Mouse (Mus musculus) heart, postnatal 36 days (tissue): Measurements from ENCODE around the gene Ezr. TPM values are rescaled to one million over a fixed set of nuclear protein-coding genes. Genes with fewer than 3 reads are reported as not detected.

ENCODE experiments used
- DNase-seq, 2 experiments: peaks; one replicate each; pipeline ENCODE4 v3.0.0; 2021 to 2022
- intact Hi-C: fragments of 180-260 bp; cut with DNase I; formaldehyde crosslinking; loops from one replicate; pipeline ENCODE4 v1.15.1; 2025
- total RNA-seq, 2 experiments: library from RNA; stranded (reverse); gene quantifications; 2 replicates each; pipeline ENCODE4 v1.2.3; 2021

Gene Ezr
- total RNA-seq, 2 experiments from 2014 or later = 35.0 to 43.3 TPM

DNA sequence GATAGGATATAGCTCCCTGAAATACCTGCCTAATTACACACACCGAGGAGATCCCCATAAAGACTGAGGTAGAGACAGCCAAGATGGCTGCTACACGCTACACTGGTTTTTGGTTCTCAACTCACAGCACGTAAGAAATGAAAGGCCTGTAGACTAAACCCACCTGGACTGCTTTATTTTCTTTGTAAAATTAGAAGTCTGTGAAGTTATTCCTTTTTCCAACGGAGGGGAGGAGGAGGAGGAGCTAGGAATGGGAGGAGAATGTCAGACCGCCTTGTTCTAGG lies 10.2 kb downstream of the Ezr start:
- intact Hi-C loops = loop anchor here (5.0 kb wide), 1 partner anchor 120 kb away; no protein-coding TSS in a partner anchor

DNA sequence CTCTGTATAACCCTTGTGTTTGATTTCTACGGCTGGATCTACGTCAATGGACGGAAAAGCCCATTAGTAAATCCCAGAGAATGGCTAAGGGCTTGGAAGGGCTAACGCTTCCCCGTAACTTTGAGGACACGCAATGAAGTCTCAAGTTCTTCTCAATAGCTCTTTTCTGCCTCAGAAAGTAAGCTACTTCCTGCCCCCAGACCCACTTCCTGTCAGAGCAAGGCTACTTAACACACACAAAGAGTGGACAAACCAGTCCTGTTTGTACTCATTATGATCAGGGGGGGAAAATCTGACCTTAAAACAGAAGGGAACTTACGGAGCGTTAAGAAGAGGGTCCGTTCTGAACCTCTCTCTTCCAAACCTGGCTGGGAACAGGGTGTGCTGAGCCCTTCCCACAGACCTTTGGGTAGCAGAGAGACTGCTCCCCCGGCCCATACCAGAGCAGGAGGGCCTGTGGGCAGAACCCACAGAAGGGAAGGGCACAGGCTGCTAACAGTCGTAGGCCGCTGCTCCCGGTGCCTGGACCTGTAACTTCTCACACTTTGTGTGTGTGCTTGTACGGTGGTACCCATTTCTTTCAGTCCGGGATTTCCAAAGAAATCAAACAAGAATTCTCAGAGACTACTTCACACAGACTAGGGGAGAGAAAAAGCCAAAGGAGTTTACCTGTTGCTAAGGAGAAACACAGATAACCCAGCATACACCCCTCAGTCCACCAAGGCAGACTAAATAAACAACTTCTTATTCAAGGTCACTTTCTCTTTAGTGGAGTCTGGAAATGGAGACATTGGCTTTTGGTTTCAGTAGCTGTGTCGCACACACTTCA lies 10.7 kb downstream of the Ezr start:
- DNase-seq = no peak
- intact Hi-C loops = loop anchor here (5.0 kb wide), 1 partner anchor 120 kb away; no protein-coding TSS in a partner anchor

More for the DNA sequence above, 10.2 kb downstream of the Ezr start:
- DNase-seq = no peak

DNA sequence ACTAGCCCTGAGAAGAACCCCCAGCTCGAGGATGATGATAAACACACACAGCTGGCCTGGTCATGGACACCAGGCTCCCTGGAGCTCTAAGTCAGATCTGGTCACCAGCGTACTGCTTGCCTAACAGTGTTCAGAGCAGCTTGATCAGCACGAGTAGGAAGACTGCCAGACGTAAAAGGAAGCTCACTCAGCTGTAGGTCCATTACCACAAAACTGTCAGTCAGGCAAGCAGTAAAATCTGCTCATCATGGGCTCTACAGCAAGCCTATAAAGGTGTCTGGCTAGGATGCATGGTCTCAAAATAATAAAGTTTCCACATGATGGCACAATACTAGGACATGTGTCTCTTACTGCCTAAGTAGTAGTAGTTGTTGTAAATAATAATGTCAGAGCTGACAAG lies 13.0 kb downstream of the Ezr start:
- intact Hi-C loops = loop anchor here (5.0 kb wide), 1 partner anchor 123 kb away; no protein-coding TSS in a partner anchor
- DNase-seq = no peak

DNA sequence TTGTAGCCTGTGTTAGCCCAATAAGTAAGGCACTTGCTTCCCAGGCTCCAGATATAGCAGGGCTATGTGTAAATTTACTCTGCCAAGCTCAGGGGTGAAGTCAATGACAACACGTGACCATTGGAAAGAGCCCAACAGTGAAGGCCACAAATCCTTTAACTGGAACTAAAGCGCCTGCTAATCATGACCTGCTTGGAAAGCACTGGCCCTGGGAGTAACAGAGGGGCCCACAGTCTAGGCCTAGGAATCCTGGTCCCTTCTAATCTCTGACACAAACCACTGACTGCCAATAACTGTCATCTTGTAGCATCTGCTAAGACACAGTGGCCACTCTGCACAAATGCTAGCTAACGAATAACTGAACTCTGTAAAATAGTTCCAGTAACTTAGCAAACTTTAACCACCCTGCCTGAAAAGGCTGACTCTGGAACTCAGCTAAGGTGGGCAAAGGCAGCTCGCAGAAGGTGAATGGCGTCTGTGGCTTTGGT lies 14.2 kb downstream of the Ezr start:
- DNase-seq = no peak

DNA sequence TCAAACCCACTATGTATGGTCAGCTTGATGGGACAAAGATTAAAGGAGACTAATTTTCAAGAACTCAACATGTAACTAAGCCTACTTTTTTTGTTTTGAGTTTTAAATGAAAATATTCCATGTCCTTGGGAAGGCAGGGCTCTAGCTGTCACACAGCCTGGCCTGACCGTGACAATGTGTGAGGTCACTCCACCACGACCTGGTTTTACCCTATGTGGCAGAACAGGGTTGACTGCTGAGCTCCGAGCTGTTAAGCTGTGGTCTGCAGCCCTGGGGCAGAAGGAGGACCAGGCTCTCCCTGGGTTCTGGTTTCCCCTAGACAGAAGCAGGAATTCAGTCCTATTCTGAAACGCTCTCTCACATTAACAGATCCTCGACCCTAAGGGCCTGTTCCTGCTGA lies 14.8 kb downstream of the Ezr start:
- intact Hi-C loops = no loop called here
- no peak for DNase-seq

More for the DNA sequence above, 14.2 kb downstream of the Ezr start:
- intact Hi-C loops = no loop called here

DNA sequence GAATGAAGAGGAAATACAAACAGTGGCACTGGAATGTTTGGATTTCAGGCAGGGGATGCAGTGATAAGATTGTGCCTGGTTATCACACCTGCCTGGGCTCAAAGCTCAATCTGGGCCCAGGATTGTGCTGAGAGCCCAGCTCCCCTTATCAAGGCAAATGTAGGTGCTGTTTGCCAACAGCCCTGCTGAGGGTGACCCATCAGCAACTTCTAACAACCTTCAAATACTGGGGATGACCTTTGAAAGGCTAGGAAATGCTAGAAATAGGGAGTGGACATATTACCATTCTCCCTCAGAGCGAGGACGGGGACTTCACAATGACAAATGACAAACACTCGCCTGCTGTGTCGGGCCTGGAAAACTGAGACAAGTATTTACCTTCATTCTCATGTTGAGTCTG lies 15.8 kb downstream of the Ezr start:
- intact Hi-C loops = no loop called here
- no peak for DNase-seq

DNA sequence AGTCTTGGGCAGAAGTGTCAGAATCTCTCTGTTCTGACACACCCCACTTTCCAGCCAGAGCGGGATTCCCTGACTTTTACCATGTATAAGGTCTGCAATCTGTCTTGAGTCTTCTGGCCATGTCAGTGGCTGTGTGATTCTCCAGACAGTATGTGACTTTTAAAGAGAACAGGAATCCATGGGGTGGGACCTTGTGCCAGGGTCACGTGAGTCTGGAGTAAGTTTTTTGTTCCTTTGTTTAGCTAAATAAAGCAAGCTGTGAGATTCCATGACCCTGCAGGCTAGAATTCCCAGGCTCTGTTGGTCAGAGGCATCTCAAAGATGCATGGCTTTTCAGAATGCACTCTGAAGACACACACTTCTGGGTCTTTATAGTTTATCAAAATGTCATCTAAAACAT lies 16.7 kb downstream of the Ezr start:
- intact Hi-C loops = no loop called here
- DNase-seq = no peak

DNA sequence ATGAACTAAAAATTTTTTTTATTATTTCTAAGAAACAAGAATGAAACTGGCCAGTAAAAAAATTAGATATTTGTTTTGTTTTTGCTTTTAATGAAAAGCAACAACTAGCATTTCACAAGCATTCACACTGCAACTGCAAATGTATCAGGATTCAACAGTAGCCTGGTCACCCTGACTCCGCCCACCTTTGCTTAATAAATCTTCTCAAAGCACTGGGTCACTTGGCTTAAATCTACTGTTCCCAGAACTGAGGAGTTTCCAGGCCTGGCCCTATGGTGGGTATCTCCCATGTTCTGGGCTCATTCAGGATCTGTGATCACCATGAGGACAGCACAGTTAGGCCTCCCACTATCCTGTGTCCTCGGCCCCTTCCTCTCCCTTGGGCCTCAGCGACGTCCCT lies 17.9 kb downstream of the Ezr start:
- DNase-seq = no peak
- intact Hi-C loops = no loop called here

DNA sequence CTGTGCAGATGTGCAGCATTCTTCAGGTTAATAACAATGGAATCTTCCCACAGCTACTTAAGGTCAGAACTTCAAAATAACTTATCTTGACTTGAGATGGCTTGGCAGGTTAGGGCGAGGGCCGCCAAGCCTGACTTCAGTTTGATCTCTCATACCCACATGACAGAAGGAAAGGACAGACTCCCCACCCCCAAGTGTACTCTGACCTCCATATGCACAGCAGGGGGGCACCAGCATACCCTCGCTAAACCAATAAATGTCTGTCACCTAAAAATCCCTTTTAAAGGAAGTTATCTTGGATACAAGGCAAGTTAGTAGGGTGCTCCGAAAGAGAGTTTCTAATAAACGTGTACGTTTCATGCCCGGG lies 18.4 kb downstream of the Ezr start:
- intact Hi-C loops = no loop called here
- no peak for DNase-seq

DNA sequence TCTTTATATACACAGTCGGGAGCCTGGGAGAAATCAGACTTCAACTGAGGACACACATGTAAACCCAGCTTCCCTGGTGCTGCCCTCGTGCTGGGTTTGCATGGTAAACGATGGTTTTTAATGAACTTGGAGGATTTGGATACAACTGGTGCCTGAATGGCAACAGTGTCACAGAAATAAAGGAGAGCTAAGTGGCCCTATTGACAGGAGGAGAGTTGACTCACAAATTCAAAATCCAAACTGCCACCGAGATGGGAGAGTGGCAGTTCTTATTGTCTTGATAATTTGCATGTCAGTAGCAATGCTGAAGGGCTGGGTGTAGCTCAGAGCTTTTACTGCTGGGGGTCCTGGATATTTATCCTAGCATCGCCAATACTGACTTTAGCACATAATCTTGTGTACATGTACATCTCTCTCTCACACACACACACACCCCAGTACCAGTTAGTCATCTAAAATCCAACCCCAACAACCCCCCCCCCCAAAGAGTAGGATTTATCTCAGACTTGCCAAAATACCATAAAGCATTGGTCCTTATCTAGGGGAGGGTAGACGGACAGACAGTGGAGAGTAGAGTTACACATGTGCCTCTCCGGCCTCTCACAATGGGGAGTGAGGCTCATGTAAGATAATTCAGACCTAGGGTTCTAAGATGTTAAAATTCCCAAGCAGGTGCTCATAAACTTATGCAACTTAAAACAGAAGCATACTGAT lies 18.9 kb downstream of the Ezr start:
- DNase-seq = no peak
- intact Hi-C loops = no loop called here

DNA sequence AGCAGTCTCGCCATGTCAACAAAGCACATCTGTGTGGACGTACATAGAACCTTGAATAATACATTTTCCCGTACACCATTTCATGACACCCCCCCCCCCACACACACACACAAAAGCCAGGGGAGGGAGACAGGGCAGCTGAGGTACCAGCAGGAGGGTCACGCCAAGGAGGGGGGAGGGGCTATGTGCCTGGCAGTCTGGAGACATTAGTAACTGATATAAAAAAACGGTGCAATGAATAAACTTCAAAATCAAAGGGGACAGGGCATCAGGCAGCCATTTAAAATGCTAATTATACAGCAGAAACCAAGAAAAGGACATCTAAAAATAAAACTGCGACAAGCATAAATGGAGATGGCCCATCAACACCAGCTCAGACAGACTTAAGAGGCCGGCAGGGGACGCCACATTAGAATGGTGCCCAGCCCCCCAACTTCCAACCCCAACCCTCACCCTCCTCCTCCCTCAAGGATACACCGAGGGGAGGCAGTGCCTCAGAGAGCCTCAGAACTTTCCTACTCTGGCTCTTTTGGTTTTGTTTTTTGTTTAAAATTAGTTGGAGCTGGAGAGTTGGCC lies 22.8 kb downstream of the Ezr start:
- DNase-seq = no peak
- intact Hi-C loops = no loop called here

DNA sequence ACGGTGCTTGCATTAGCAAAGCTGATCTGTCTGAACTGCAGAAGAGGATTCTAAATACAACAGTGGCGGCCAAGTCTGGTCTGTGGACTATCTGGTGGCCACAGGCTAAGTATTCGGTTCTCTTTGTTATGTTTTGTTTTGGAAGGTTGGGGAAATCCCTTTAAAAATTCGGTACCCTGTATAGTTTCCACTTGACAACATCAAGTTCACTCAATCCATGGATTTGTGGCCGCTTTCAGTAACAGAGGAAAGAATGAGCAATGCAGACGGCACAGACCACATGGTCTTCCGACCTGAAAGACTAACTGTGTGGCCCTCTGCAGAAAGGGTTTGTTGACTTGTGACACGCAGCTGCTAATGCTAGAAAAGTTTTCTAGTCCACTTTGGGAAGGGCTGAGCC lies 23.7 kb downstream of the Ezr start:
- intact Hi-C loops = no loop called here
- DNase-seq = no peak

DNA sequence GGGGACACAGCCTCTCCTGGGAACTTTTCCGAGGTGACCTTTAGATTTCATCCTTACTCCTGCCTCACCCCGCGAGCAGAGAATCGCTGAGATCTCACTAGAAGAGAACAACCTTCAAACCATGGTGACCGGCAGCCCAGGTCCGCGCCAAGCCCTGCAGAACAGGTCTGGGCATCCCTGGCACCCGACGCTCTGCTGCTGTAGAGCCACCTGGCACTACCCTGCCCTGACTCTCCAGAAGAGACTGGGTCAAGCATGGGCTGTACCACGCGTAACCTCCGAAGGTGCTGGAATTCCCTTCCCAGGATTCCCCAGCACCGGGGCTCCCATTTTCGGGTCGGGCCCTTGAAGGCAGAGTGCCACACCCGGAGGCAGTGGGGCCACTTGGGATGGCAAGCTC lies 24.7 kb downstream of the Ezr start:
- DNase-seq = no peak
- intact Hi-C loops = no loop called here

DNA sequence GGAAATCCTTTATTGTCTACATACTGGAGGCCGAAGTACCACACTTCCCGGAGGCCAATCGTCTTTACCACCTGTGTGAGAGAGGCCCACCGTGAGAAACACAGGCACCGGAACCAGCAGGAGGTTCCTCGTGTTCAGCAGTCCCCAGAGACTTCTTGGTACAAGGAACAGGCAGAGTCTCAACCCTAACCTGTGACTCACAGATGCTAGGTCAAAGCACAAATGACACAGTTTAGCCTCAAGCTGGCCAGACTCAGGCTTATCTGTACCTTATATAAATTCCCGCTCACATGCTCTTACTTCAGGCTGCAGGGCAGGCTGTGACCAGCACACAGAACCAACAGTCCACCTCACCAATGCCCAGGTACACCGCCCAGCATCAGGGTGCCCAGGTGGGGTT lies 26.7 kb downstream of the Ezr start:
- no peak for DNase-seq
- intact Hi-C loops = no loop called here

DNA sequence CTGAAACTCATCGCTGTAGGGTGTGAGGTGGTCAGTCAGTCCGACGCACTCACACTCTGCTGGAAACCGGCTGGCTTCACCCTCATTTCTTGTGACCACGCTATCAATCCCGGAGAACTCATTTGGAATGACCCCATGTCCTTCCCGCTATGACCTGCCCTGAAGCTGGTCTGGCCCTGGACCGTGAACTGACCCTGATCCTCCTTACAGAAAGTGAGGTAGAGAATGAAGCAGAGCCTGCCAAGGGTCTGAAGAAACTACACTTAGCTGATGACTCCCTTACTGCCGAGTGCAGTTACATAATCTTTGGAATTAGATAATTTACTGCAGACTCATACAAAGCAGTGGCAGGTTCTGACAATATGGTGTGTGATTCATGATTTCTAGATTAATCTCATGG lies 27.4 kb downstream of the Ezr start:
- intact Hi-C loops = no loop called here
- no peak for DNase-seq

DNA sequence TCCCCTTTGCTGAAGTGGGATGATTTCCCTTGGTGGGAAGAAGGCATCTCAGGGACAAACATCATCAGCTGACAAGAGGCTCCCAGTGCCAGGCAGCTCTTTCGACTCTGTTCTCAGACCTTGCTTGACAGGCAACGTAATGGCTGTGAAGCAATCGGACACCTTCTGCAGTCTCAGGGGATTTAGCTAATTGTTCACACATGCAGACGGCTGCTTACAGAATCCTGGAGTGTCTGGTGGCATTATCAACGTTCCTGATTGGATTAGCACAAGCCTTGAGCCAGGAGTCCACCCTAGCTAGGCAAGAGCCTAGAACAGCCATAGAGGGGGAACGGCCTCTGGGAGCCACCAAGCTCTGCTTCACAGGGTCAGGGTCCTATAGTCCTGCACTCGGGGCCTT lies 30.2 kb downstream of the Ezr start:
- DNase-seq = no peak
- intact Hi-C loops = no loop called here

DNA sequence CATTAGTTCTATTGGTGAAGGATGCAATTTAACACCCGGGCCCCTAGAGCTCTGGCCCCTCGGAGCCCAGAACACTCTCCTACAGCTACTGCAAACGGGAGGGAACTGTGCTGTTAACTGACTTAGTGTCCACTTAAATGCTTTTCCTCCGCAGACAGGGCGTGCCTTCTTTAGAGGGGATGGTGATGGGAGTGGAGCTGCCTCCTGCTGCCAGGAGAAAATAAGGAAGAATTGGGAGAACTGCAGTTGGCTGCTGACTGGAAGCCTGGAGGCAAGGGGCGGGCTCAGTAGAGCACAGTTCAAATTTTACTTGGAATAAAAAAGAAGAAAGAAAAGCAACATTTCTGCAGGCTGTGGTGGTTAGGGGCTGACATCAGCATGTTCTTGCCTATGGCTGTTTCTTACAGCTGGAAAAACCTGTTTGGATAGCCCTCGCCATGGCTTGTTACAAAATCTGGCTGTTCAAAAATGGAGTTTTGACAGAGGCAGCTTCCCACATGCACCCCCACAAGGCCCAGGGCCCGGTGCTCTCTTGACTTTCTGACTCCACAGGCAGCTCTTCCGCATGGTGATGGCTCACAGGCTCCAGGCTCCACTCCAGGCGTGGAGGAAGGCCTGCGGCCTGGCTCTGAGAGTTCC lies 31.2 kb downstream of the Ezr start:
- no peak for DNase-seq
- intact Hi-C loops = no loop called here

DNA sequence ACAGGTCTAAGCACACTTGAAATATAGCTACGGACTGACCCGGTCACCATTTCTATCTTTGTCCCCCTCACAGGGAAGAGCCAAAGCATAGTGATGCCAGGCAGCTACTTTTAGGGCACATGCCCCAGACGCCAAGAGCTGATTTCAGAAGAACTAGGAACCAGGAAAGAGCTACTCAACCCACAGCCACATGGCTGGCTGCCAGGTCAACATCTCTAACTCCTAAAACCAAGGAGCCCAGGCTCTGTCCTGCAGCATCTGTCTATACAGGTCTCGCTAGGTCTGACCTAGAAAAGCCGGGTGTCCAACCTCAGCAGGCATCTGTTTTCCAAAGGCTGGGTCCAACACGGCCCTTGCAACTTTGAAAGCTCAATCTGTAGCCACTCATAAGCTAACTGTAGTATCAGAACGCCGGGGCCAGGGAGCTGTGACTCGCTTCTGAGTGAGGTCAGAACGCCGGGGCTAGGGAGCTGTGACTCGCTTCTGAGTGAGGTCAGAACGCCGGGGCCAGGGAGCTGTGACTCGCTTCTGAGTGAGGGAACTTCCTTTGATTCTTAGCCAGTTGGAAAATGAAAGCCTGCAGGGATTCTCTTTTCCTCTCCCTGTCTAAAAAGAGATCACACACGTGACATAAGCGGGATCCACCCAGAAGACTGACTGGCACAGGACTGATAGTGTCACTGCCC lies 33.7 kb downstream of the Ezr start:
- intact Hi-C loops = no loop called here
- peak; percentile 45 to 48 for DNase-seq

DNA sequence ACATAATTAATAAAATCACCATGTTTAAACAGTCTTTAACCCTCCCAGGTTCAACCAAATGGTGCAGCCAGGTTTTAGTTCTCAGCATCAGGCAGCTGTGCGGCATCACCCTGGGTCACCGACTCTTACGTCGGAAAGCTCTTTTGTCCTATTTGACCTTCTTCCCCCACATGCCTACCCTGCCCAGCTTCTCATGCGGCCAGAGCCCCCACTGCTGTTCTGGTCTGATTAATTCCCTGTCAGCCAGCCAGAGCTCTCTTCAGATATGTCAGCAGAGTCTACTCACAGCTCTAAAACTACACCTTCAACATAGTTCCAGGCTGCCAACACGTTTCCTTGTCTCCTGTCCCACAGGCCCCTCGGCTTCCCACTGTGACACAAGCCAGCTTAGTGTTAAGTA lies 35.1 kb downstream of the Ezr start:
- intact Hi-C loops = no loop called here
- DNase-seq = no peak

DNA sequence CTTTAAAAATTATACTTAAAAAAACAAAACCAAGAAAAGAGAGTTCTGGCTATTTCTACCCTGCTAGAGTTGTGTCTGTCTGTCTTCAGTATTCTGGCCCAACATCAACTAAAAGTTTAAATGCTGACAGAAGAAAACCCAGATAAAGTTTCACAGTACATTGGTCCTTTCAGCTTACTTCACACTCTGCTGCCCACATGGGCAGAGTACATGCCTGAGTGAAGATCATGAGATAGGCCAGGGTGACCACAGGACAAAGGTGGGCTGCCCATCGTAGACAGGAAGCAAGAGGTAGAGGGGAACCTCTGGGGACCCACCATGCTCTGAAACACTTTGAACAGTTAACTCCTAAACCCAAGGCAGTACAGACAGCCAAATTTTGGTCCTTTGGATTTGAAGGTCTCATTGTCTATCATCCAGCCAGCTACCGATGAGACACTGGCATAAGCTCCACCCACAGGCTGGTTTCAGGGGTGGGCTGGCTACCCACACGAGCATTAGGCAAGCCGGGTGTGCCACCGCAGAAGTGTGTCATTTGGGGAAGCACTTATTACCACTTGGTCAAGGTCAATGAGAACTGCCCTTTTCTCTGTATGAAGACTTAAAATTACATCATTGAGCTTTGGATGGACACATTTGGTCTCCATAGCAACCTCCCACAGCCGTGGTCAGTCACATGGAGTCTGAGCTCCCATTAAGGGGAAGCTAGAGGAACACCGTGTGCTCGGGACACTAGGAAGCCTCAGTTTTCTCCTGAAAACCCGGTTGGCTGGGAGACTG lies 35.9 kb downstream of the Ezr start:
- no peak for DNase-seq
- intact Hi-C loops = no loop called here
